Mouse (Mus musculus) v-Abl transformed pro-B cells (cell line): ENCODE measurements around the gene Phc2.

Experiments used
- in situ Hi-C, 2 experiments: fragments of 400-800 bp; cut with MboI; formaldehyde crosslinking; loops; one replicate each; pipeline ENCODE4 v1.15.1; 2025; ENCODE audit not compliant: unreplicated experiment in 2 of 2

Gene Phc2

DNA sequence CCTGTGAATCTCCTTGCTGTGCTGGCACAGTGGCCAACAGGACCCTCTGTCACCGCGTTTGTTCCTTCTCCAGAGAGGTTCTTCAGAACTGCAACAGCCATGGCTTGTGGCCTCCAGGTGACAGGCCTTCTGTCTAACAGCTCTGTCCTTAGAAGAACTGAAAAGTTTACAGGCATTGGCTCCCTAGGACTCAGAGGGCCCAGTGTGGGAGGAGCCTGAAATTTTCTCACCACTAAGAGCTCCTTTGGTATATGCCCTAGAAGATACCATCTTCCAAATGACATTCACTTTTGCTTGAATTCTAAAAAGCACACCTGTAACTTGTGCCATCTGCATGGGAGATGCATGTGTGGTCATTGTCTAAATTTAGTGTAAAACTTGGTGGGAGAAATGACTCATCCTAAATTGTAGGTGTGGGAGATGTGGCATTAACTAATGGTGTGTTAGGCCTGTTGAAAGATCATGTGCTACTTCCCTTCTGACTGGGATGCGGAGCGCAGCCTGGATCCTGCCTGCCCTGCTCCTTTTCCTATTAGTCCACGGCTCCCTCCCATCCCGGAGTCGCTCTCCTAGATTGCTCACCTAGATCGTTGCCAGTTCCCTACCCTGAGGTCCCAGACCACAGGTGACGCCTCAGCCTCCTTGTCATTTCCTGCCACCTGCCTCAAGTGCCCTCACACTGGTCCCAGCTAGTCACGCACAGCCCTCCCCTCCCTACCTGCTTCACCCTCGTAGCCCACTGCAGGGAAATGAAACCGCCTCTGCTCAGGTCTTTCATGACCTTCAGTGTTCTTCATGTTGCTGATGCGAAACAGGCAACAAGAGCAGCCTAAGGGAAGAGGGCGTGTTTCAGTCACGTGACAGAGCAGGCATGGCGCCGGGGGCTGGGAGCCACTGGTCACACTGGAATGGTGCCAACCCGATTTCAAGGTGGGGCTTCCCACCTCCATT lies 80.5 kb downstream of the Phc2 start:
- in situ Hi-C loops, result no loop called here

- in situ Hi-C loops, result no loop called here
Observed at GRCm38 (mm10) chr4:128737137-128737589, 82.7 kb downstream of the Phc2 start.

DNA sequence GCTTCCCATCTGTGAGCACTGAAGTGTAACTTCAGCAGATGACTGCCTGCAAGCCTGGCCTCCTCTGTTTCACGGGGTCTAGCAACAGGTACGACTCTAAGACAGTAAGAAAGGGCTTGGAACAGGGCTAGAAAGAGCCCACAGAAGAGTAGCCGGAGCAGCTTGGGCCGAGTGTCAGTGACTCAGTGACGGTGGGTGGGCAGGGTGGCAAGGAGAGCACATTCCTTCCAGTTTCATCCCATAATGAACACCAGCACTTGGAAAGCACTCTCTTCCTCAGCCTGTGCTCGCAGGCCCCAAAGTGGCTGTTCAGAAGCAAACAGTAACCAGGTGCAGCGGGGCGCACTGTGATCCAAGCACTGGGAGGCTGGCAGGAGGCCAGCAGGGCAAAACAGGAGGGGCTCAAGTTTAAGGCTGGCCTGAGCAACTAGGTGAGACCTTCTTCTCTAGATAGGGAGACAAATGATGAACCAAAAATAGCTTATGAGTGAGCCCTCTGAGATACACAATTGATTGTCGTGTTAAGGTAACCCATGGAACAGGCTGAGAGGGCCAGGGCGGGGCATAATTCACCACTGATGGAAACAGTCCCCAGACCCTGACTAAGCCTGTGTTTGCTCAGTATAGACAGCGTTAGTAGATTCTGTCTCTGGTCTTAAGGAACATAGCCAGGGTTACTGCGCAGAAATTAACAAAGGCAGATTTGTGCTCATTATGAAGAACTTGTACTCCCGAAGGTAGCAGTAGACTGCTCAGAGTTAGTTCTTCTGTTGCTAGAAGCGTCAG lies 83.5 kb downstream of the Phc2 start:
- in situ Hi-C loops, result no loop called here

DNA sequence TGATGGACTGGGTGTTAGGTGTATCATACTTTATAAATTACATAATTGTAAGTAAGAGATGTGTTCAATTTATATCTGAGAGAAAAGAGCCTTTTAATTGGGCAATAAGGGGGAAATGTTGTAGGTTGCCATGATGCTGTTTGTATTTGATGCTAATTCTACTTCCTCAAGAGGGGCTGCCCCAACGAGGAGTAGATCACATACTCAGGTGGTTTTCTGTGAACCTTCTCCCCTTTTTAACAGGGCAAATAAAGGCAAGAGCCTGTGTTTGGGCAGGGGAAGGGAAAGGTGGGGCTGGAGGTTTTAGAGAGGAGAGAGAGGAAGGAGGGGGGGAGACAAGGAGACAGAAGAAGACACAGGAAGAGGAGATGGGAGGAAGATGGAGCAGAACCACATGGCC lies 86.4 kb downstream of the Phc2 start:
- in situ Hi-C loops, result no loop called here

GRCm38 (mm10) chr4:128741906-128742305 lies 87.4 kb downstream of the Phc2 start:
- in situ Hi-C loops, result no loop called here

DNA sequence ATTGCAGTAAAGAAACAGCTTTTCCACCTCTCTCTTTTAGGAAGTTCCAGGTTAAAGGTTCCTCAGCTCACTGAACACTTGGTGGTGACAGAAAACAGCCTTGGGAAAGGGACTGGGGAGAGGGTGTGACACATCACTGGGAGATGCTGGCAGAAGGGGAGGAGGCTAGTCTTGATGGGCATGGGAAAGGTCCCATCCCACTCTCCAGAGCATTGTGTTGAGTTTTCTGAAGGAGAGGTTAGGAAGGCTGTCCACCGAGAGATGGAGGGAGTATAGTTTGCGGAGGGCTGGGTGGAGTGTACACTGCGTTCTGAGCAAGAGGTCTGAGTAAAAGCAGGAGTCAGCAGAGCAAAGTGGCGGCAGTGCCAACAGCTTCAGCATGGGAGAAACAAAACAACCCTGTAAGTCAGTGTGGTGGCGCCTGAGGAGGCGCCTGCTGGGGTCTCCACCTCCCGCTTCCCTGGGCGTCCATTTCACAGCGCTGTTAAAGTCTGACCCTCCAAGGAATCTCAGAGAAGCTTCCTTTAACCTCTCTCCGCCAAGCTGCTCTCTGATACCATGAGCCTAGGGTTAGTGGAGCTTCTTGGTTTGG lies 88.0 kb downstream of the Phc2 start:
- in situ Hi-C loops, result no loop called here

GRCm38 (mm10) chr4:128743031-128743626 lies 88.6 kb downstream of the Phc2 start:
- in situ Hi-C loops, result no loop called here

- in situ Hi-C loops, result no loop called here
Observed at GRCm38 (mm10) chr4:128745160-128745559, 90.7 kb downstream of the Phc2 start.

GRCm38 (mm10) chr4:128747614-128748270 lies 93.2 kb downstream of the Phc2 start:
- in situ Hi-C loops, result no loop called here

- in situ Hi-C loops, result no loop called here
Observed at GRCm38 (mm10) chr4:128748309-128748708, 93.8 kb downstream of the Phc2 start.

- in situ Hi-C loops, result no loop called here
Observed at GRCm38 (mm10) chr4:128751006-128751405, 96.5 kb downstream of the Phc2 start.

- in situ Hi-C loops, result no loop called here
Observed at GRCm38 (mm10) chr4:128752031-128752757, 97.7 kb downstream of the Phc2 start.

GRCm38 (mm10) chr4:128753571-128753970 lies 99.1 kb downstream of the Phc2 start:
- in situ Hi-C loops, result no loop called here

- in situ Hi-C loops, result no loop called here
Observed at GRCm38 (mm10) chr4:128755064-128755463, 100.6 kb downstream of the Phc2 start, which contains the start of gene A3galt2. Gene A3galt2 (plus strand): TSS chr4:128755364.

DNA sequence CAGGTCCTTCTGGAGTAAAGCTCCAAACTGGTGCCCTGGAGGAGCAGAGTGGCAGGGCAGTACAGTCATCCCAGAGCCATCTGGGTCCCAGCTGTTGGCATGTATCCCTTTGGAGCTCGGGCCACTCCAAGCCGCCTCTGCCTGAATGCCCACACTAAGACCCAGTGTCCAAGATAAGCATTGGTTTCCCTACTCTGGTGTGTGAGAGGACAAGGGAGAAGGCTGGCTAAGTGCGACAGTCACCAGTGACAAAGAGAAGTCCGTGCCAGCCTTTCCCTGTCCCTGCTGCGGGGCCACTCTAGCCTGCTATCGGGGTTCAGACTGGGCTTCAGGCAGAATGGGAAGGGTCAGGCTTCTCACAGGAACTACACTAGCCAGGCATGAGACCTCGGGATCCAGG lies 101.4 kb downstream of the Phc2 start:
- in situ Hi-C loops, result no loop called here

DNA sequence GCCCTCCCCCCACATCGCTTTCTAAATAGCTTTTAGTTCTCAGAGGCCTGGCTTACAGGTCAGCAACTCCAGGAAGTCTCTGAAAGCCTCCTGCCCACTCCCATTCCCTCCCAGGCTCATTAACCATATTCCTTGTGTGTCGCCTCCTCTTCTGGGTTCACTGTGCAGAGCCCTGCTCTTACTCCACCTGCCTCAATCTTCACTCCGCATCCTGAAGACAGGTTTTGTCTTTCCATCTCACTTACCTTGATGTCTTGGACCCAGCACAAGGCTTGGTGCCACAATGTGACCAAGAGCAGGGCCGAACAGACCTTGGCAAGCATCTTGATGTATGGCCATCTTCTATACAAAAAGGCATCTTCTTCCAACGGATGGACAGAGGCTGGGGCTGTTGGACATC lies 104.7 kb downstream of the Phc2 start:
- in situ Hi-C loops, result no loop called here

GRCm38 (mm10) chr4:128760029-128760428 lies 105.5 kb downstream of the Phc2 start:
- in situ Hi-C loops, result no loop called here

- in situ Hi-C loops, result no loop called here
Observed at GRCm38 (mm10) chr4:128766929-128767328, 112.4 kb downstream of the Phc2 start.

DNA sequence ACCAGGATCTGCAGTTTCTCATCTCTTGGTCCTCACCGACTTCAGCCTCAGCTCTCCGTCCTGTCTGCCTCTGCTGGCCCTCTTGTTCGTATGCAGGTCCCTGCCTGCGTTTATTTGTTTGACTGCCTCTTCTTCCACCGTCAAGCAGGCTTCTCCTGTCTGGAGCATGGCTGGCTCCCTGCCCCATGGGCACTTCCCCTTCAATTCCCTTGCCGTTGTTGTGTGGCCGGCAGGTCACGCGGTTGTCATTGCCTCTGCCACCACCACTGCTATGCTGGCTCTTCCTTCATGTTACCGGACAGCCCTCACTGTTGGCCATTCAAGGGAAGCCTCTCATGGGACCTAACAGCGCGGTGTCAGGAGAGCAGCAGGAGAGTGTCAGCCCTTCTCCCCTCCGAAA lies 113.6 kb downstream of the Phc2 start:
- in situ Hi-C loops, result no loop called here
